Mouse (Mus musculus): ENCODE data around the gene Rnf152.

Gene Rnf152

DNA sequence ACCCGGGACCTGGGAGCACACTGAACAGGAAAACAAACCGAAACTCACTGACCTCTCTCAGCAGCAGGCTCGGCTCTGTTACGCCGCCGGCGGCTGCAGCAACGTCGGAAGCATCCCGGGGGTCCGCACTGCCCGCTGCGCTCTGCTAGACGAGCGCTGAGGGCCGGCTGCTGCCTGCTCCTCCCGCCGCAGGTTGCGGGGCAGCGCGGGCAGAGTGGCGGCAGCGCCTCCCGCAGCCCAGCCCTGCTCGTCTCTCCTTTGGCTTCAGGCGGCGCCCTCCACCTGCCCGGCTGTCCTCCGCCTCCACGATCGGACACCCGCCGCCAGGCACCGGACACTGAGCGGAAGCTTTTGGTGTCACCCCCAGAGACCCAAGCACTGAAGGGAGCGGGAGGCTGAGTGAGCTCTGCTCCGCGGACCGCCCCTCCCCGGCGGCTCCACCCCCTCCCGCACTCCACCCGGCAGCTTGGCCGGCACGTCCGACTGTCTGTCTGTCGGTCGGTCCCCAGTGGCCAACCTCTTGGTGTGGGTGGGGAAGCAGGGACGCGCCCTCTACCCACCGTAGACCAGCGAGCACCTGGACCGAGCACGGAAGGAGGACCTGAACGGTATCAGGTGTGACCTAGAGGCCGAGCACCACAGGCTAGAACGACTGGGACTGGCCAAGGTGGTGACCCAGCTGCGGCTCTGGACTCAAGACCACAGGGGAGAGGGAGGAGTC lies at the start of gene Rnf152:
Rnf152 (minus strand) TSS at position 420 of the 721 bp plus-strand sequence.
- DNase-seq: peak; percentile 82

DNA sequence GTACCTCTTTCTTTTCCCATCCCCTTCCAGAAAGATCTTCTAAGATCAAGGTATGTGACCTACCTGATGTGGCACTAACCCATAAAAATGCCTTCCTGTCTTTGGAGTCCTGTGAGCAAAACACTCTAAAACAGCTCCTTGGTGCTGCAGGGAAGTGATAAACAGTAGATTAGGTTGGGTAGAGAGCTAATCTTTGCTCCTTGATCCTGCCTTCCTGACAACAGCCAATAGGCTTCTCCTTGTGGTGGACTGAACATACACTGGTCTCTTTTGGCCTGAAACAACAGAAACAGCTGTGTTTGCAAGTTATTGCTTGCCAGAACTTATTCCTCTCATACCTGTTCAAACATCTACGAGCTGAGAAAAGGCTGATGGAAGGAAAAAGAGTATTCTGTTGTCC lies 46.3 kb upstream of the Rnf152 start:
- no peak for DNase-seq

DNA sequence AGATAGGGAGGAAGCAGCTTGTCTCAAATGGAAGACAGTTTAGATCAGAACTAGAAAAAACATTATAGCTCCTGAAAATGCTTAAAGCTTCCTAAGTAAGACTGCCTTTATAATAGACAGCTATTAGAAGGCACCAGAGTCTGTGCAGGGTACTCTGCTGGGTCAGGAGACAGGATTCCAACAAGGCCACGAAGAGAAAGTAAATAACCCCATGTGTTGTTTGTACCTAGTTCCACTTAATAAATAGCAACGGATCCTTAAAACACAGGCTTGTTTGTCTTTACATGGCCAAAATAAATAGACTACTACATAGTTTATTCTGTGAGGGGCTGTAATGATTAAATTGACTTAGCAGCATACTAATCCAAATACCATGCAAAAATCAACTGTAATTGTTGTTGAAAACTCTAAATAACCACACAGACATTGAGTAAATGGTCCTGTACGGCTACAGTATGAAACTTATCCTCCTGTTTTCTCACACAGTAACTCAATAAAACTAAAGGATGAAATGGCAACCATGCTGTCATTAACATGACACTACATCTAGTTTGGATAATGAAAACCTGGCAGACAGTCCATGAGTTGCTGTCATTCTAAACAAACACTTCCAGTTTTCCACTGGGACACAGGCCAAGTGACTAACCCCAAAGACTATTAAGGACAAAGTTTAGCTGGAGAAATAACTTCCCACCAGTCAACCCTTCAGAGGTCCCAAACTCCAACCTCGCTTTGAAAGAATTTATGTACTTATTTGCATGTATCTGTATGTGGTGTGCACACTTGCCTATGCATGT lies 27.8 kb upstream of the Rnf152 start:
- peak; percentile 54 for DNase-seq

DNA sequence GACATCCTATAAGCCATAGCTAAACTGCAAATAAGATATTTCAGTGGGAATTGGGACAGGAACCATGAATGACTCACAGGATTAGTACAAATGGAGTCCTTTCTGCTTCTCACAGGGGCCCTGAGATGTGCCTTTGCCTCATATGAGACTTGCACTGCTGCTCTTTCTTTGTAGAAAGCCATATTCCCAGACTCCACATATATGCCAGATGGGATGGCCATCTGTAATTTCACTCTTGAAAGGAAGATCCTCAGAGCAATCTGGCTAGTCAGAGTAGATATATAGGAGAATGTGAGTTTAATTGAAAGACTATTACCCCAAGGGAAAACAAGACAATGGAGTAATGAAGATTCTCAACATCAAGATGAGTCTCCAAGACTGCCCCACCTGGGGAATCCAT lies 21.0 kb upstream of the Rnf152 start:
- no peak for DNase-seq

DNA sequence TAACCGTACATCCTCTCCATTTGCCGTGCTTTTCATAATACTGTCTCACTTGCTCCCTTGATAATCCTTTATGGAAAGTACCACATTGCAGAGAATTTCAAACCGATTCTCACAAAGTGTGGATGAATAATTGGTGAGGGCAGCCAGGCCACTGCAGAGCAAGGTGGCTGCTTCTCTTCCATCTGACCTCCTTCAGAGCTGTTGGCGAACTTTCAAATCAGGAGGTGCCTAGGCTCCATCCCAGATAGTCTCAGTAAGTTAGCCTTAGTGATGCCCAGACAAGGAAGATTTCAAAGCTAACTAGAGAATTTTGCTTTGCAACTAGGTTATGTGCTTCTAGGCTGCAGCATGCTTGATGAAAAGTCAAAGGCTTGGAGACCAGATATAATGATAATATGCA lies 18.1 kb upstream of the Rnf152 start:
- no peak for DNase-seq

DNA sequence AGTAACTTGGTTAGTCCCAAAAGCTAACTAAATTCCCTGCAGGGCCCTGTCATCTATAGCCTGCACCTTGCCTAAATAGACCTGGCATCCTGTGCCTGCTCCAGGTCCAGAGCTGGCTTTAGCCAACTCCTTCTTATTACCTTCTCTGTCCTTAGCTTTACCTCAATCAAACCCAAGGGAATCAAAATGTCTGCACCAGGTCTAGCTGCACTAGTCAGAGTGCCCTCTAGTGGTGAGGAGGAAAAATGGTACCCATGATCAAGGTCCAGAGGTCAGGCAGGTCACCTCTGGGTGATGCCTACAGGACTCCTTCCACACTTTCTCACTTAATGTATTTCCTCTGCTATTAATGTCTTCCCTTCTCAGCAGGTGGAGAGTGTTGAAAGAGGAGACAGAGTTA lies 6.2 kb upstream of the Rnf152 start:
- peak; percentile 37 for DNase-seq

DNA sequence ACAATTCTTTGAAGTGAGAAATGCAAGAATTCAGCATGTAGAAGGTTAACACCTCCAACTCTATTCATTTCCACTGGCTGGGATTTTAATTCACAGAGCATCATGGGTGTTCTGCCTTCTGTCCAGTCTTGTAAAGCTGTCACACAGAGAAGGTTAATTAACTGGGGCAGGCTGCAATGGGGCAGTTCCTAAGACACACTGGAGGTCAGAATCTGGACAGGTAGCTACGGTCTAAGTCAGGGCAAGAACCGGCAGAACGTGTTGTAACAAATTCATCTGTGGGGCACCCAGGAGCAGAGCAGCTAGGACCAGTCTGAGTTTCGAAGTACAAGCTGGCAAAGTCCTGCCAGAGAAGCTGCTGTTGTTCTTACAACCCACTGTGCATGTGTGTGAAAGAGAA lies 2.4 kb upstream of the Rnf152 start:
- DNase-seq: peak; percentile 32

DNA sequence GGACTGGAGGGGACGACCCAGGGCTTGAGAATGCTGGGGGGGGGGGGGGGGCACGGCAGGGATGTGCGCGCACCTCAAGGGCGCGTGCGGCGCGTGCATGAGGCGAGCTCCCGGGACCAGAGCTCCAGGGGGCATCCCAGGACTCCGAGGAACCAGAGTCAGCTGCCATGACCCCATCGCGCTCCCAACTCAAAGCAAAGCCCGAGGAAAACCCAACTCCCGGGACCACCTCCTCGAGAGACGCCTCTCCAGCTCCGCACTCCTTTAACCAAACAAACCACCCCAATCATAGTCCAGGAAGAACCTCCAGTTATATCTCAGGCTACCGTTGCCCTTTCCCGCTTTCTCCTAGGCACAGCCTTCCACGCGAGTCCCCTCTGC lies 610 bp downstream of the Rnf152 start:
- DNase-seq: peak; percentile 43

DNA sequence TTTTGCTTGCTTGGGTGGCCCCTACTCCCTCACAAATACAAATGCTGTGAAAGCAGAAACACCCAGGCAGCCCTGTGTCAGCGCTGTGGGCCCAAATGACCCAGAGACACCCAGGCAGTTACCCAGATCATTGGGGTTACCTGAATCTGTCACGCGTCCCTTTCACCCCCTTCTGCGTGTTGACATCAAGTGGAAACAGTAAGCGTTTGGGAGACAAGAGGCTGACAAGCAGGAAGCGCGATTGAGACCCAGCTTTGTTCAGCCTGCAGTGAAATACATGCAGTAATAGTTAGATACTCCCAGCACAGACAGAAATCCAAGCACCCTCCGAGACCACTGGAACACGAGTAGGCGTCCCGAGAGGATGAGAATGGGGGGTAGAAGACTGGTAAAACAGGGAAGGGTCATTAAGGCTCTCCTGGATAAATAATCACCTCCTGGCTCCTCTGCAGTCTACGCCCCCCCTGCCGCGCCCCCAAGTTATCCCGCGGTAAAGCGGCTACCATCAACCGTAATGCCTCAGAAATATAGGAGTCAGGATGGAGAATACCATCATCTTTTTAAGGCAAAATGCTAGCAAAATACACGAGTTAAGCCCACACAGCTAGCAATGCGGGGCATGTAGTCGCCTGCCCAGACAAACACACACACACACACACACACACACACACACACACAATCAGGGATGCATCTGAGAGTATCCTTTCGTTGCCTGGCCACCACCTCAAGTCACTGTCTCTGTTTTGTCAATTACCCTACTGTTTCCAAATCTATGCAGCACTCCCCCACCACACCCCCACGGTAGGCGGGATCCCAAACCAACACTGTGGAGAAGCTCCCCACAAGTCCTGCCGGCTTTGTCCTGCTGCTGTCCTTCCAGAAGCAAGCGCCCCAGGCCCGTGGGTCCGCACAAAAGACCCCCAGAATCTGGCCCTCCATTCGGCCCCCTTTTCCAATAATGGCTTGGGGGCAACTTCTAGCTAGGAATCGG lies 1.3 kb downstream of the Rnf152 start:
- peak; percentile 38 for DNase-seq

DNA sequence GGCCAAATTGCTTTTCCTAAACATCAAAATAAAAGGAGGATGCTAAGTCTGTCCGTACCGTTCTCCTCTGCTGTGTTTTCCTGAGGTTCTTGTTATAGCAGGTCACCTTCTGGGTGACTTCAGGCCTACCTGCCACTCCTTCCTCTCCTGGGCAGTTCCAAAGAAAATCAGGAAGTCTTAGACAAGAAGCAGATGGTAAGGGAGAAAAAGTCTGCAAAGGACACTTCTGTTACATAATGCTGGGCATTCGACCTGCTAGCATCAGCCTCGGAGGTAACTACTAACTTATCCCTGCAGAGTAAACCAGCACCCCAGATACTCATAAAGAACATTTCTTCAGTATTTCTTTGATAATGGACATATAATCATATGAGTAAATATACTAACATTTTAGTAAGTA lies 4.7 kb downstream of the Rnf152 start:
- DNase-seq: no peak

DNA sequence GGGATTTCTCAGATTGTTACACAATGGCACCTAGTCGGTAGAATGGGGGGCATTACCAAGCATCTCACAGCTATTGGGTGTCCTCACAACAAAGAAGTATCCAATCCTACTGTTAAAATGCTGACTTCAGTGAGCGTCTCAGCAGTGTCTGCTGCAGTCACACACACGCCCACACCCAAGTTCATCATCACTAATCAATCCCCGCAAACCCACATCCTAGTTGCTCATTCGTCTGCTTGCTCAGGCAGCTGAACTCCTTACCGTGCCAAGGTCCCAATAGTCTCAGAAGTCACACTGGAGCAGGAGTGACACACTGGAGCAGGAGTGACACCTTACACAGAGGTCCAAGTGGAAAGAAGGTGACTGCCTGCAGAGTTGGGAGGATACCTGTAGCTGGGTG lies 14.2 kb downstream of the Rnf152 start:
- no peak for DNase-seq

DNA sequence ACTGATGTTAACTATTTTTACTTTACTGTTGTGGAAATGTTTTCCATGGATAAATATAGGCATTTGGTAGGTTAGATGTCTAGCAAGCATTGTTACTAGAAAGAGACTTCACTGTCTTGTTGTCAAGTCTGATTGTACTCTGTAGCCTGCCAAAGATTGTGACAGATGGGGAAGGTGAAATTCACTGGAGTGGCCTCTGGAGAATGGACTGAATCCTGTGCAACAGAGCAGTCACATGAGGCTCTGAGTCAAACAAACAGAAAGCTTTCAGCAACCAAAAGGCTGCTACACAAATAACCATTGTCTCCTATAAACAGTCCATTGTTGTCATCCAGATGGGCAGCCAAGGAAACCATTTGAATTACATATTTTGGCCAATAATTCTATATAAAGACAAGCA lies 15.6 kb downstream of the Rnf152 start:
- DNase-seq: no peak

DNA sequence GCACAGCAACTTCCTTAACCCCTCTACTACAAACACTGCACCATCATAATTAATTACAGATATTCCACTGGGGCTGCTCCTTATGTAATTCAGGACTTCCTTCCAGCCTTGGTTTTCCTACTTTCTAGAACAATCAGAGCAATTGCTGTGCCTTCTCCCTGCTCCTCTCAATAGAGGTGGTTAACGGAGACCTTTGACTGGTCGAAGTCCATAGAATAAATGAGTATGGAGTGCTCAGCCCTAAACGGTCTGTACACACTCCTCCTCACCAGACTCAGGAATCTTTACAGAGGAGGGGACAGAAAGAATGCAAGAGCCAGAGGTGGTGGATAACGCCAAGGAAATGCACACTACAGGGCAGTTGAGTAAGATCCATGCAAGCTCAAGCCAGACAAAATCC lies 19.1 kb downstream of the Rnf152 start:
- DNase-seq: peak; percentile 60

DNA sequence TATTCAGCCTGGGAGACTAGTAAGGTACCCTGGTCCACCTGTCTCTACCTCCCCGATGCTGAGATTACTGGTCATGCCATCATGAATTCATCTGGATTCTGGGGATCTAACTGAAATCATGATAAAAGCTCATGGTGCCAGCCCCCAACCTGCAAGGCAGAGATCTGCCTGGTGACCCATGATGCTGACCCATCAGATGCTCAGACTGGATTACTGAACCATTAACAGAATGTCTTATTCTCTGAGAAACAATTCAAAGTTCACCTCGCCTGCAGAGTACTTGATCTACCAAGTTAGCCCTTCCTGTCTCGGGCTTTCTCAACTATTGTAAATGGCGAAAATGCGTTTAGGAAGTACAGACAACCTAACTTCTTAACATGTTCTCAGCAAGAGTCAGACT lies 20.4 kb downstream of the Rnf152 start:
- DNase-seq: peak; percentile 90

DNA sequence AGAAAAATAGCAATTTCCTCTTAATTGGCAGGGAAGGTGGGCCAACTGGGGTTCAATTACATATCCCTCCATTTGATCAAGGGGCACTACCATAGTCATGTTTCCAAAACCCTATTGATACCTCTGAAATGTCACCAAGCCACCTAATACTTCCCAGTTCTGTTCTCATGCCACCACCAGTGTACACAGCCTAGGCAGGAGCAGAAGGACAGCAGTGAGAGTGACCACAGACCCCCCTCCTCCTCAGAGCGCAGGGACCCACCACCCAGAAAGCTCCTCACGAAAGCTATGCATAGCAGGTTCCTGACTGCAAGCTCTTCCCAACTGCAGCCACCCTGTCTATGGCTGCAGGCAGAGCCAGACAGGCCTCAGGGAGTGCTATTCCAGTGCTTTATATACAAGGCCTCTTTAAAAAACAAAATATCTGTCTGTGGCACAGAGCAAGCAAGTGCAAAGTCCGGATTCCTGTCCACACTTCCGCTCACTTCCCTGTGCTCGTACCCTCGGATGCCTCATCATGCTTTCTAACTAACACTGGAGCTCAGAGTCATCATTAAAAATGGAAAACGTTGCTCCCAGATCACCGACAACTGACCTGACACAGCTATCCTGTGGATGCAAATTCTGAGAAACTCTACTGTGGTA lies 24.3 kb downstream of the Rnf152 start:
- peak; percentile 73 for DNase-seq

DNA sequence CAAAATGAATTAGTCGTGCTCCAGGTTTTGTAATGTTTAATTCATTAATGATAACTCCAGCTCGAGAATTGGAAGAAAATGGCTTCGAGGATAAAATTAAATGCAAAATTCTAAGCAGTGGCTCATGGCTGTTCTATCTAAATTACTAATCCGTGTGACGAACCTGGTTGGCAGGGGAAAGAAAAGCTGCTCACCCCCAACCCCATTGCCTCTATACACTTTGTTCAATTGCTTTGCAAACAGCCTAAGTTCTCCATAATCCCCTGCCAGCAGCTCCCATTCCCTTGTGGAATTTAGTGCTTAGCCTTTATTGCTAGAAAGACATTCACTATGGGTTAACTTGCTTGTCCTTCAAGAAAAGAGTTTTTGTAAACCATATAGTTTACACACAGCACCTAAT lies 24.9 kb downstream of the Rnf152 start:
- no peak for DNase-seq

DNA sequence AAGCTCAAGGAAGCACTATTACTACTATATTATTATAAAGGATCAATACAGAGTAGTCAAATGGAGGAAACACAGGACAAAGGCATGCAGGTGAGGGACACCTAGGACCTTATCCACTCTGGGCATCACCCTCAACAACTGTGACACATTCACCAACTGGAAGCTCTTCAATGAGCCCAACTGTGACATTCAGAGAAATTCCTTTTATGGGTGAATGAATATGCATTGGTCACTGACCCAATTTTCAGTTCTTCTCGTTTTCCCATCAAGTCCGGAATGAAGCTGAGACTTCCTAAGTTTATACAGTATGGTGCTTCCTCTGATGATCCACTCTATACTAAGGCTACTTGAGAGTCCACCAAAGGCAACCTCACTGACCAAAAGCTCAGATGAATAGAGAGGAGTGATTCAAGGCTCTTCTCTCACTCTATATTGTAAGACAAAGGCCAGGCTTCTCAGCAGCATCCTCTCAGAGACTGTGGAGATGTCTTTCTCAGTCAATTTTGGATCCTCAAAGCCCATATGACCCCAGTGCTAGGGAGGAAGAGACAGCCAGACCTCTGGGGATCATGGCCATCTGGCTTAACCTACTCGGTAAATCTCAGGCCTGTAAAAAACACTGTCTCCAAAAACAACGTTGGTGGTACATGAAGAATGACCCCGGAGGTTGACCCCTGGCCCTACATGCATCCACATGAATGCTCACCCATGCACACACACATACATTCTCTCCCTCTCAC lies 25.8 kb downstream of the Rnf152 start:
- DNase-seq: peak; percentile 42

DNA sequence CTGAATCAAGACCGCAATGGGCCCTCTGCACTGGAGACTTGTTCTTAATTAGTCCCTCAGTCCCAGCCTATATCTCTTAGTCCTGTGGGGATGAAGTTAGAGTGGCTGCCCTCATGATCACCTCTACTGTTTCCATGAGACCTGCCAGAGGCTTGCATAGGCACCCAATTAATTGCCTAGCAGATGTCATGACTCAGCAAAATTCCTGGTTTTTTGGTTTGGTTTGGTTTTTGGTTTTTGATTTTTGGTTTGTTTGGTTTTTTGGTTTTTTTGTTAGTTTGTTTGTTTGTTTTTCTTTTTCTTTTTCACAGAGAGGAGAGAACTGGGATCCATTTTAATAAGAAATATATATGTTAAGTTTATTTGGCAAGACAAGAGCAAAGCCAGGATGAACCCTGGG lies 28.7 kb downstream of the Rnf152 start:
- no peak for DNase-seq

DNA sequence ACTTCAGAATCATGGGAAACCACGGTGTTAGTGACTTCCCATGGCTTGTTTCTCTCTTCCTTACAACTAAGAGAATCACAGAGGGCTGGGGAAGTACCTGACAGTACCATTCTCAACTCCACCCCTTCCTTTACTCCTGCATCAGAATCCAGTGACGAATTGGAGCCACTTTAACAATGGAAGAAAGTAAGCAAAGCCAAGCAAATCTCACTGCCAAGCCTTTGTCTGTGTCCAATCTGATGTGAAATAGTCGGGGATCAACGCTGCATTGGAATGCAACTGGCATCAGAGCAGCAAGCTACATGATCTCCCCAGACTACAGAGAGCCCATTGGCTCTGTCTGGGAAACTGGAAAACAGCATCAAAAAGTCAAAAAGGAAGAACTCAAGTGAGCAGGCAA lies 31.9 kb downstream of the Rnf152 start:
- no peak for DNase-seq

DNA sequence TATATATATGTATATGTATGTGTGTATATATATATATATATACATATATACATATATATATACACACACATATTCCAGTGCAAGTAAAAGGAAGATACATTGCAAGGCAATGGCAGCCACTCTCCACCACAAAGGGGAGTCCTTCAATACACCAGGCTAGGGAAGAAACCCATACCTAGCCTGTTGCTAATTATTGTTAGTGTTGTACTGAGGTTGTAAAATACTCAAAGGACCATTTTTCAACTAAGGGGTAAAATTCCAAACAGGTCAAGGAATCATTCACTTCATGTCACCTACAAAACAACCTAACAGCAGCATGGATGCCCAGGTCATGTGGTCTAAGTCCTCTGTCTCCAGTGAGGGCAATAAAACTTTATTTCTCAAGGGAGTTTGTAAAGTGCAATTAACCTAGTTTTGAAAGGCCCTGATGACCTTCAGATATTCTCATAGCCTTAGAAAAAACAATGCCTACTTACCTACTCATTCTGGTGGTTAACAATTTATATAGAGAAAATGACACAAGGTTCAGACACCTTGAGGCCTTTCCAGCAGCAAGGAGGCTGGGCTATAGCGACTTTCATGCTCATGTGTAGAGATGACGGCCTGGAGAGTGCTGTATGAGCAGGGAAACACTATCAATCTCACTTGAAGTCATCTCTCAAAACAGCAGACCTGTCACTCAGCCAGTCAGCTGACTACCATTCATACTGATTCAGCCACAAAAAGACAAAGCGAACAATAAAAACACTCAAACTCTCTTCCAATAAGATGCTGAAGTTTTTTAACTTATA lies 42.3 kb downstream of the Rnf152 start:
- peak; percentile 42 for DNase-seq

DNA sequence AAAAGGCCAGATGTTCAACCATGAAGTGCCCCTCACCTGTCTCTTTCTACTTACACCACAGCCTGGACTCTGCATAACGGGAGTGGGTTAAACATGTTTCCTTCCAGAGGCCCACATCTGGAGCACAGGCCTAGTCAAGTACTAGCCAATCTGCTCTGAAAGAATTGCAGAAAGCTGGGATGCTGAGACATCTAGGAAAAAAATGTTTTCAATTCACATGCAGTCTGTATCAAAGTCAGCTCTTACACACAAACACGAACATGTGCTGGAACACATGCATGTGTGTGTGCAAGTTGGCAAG lies 44.0 kb downstream of the Rnf152 start:
- no peak for DNase-seq
